Comparison of ENCODE assay signal across 10 mouse cellular contexts in the genomic region with DNA sequence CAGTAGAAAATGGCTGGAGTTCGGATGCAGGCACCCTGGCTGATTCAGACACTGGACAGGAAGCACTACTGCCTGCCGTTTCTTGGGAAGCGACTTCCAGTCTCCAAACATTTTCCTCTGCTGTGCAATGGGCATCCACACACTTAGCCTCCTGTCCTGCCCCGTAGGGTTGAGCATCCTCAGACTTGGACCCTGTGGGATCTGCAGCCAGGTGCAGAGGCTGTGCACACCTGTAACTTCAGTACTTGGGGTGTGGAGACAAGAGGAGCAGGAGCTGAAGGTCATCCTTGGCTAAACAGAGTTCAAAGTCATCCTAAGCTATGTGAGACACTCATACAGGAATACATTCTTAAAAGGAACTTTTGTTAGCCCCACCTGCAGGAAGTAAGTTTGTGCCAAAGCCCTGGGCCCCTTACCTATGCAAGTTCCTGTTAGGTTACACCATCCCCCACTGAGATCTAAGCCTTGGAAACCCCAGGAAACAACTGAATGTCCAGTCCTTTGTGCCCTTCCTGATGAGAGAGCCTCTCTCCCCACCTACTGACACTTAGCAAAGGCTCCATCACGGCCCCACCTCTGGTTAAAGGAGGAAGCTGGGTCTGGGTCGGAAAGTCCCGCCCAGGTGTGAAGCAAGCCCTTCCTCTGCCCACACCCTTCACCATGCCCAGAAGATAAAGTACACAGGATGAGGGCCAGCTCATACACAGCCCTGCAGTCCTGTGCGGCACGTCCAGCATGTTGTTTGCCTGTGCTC. TPM values are rescaled to one million over a fixed set of nuclear protein-coding genes. Genes with fewer than 3 reads are reported as not detected.
DNase-seq lines count a peak whose midpoint lies in the region; ATAC-seq and TF ChIP-seq lines count a peak whose summit lies in the region.
"Had no signal": no experiment of that assay in that cellular context is flagged by ENCODE, and none has a peak within 500 bp of the region (broad histone marks: within the 10 kb centered on the region; RNA-seq: fewer than 3 reads in every experiment).

No protein-coding gene starts in this region.

- ATAC-seq in inflammation-experienced regulatory T-cells, adult 6 months = peak; percentile 88
- ATAC-seq: forebrain, embryonic 16.5 days had no signal

- H3K27ac ChIP-seq in gastrocnemius, adult 2 months = peak overlapping the region; percentile 46

- TF ChIP-seq CTCF in gastrocnemius, adult 2 months (IDR thresholded peaks at IDR 0.05) = no peak

- intact Hi-C loops in gastrocnemius, adult 2 months (cut with DNase I) = no loop called here

- no peak for DNase-seq in gastrocnemius, adult 2 months
- DNase-seq in gastrocnemius, adult 18-20 months (ENCODE audit: low spot score) = no peak
- peak; percentile 71 for DNase-seq in A20 (ENCODE audit: low read depth, low spot score)
- DNase-seq in lung, postnatal 14 days = peak; percentile 30
- DNase-seq in right cerebral cortex, postnatal 25 days = no peak
- no peak for DNase-seq in layer of hippocampus, adult 11-12 months (ENCODE audit: low spot score)
- DNase-seq in frontal cortex, postnatal 25 days (ENCODE audit: low spot score in 2 of 2) = no peak

- H3K4me3 ChIP-seq in gastrocnemius, adult 2 months = no peak overlapping the region

RNA-seq across cellular contexts. Expression of gene Pglyrp1, which starts 13.0 kb away (rescaled TPM):
- not detected for total RNA-seq in gastrocnemius, adult 2 months (2021)
- under 1 TPM in 1 of 2 experiments, not detected in 1; 0.37 TPM for total RNA-seq in gastrocnemius, adult 18-20 months (2021)
- polyA plus RNA-seq in inflammation-experienced regulatory T-cells, adult 6 months (2017; shearing (Covaris generic)) = 100 to 1,000 TPM; 200 to 462 (median 264) TPM

RNA-seq across cellular contexts. Expression of gene Ccdc61, which starts 26.0 kb away (rescaled TPM):
- total RNA-seq in gastrocnemius, adult 2 months (2021) = 1 to 10 TPM; 4.1 to 5.6 TPM
- total RNA-seq in gastrocnemius, adult 18-20 months (2021) = 1 to 10 TPM; 3.6 to 5.6 TPM
- polyA plus RNA-seq in inflammation-experienced regulatory T-cells, adult 6 months (2017; shearing (Covaris generic)) = 1 to 10 TPM; 5.8 to 8.6 (median 6.7) TPM

RNA-seq across cellular contexts. Expression of gene Nova2, which starts 41.5 kb away (rescaled TPM):
- 1 to 10 TPM; 1.6 to 2.1 TPM for total RNA-seq in gastrocnemius, adult 2 months (2021)
- total RNA-seq in gastrocnemius, adult 18-20 months (2021) = 1 to 10 TPM; 1.1 to 1.9 TPM
- polyA plus RNA-seq in inflammation-experienced regulatory T-cells, adult 6 months (2017; shearing (Covaris generic)) = under 1 TPM in 1 of 3 experiments, not detected in 2; 0.05 TPM

RNA-seq across cellular contexts. Expression of gene Mill2, which starts 44.4 kb away (rescaled TPM):
- total RNA-seq in gastrocnemius, adult 2 months (2021) = 1 to 10 TPM; 2.4 to 4.0 TPM
- 1 to 10 TPM; 1.8 to 3.0 TPM for total RNA-seq in gastrocnemius, adult 18-20 months (2021)
- polyA plus RNA-seq in inflammation-experienced regulatory T-cells, adult 6 months (2017; shearing (Covaris generic)) = under 1 TPM; 0.57 to 0.67 (median 0.58) TPM
- polyA plus RNA-seq: neural tube, embryonic 14.5 days had no signal

Comparison
In these comparisons a context has a peak if more than half of its experiments do, and no peak if none do; other contexts are left out.
1. DNase-seq: peak in A20 (single experiment) and lung, postnatal 14 days (single experiment); none in gastrocnemius, adult 2 months (single experiment), gastrocnemius, adult 18-20 months (single experiment), right cerebral cortex, postnatal 25 days (single experiment), layer of hippocampus, adult 11-12 months (single experiment) and frontal cortex, postnatal 25 days (0 of 2).